Mouse (Mus musculus): ENCODE results near the gene Kcne1. TPM values are rescaled to one million over a fixed set of nuclear protein-coding genes. Genes with fewer than 3 reads are reported as not detected.

The Kcne1 gene
- polyA plus RNA-seq, 1 experiment from 2014 or later = 0.39 TPM

GRCm38 (mm10) chr16:92324309-92325061, 34.8 kb downstream of the Kcne1 start:
- WGBS = 28% methylated on average over 7 of the region's 7 CpGs
- Histone ChIP-seq H3K4me2 (no peak overlapping the region), H3K27me3 (0 out of 2 replicates have a peak, but pooled peaks cover 5% of the 10 kb centered on the region), H3K36me3 (no peaks in the 10 kb centered on the region), H3K9me3 (no peaks in the 10 kb centered on the region), H3K27ac (peak overlapping the region; percentile 52), H3K4me3 (no peak overlapping the region), H3K9ac (no peak overlapping the region), H3K4me1 (replicated peaks) (peaks cover 13% of the 10 kb centered on the region)
- no peak for ATAC-seq (ENCODE audit: low FRiP score)

GRCm38 (mm10) chr16:92321341-92321740, 37.9 kb downstream of the Kcne1 start, which contains the start of gene Fam243:
Fam243 (minus strand) TSS chr16:92321441.
- Histone ChIP-seq H3K27me3 (no peaks in the 10 kb centered on the region), H3K4me3 (no peak within 1 kb of the TSS), H3K36me3 (no peaks in the 10 kb centered on the region), H3K27ac (no peak within 1 kb of the TSS), H3K9me3 (0 out of 2 replicates have a peak, but pooled peaks cover 3% of the 10 kb centered on the region), H3K4me1 (replicated peaks) (peaks cover 14% of the 10 kb centered on the region), H3K4me2 (no peak within 1 kb of the TSS), H3K9ac (no peak within 1 kb of the TSS)
- no peak for ATAC-seq (ENCODE audit: low FRiP score)
- 91% methylated on average over 8 of the region's 8 CpGs for WGBS

GRCm38 (mm10) chr16:92320361-92320760, 38.9 kb downstream of the Kcne1 start:
- ATAC-seq (ENCODE audit: low FRiP score) = no peak
- WGBS = 84% methylated on average over 3 of the region's 3 CpGs
- Histone ChIP-seq H3K4me2 (no peak overlapping the region), H3K27ac (no peak overlapping the region), H3K4me1 (replicated peaks) (peaks cover 15% of the 10 kb centered on the region), H3K4me3 (no peak overlapping the region), H3K36me3 (no peaks in the 10 kb centered on the region), H3K27me3 (no peaks in the 10 kb centered on the region), H3K9ac (no peak overlapping the region), H3K9me3 (0 out of 2 replicates have a peak, but pooled peaks cover 3% of the 10 kb centered on the region)

GRCm38 (mm10) chr16:92319353-92320109, 39.7 kb downstream of the Kcne1 start:
- Histone ChIP-seq H3K4me3 (no peak overlapping the region), H3K9me3 (0 out of 2 replicates have a peak, but pooled peaks cover 3% of the 10 kb centered on the region), H3K36me3 (no peaks in the 10 kb centered on the region), H3K27ac (no peak overlapping the region), H3K4me1 (replicated peaks) (peaks cover 9% of the 10 kb centered on the region), H3K27me3 (no peaks in the 10 kb centered on the region), H3K4me2 (no peak overlapping the region), H3K9ac (no peak overlapping the region)
- WGBS = 67% methylated on average over 20 of the region's 20 CpGs
- no peak for ATAC-seq (ENCODE audit: low FRiP score)

GRCm38 (mm10) chr16:92316049-92316738, 43.1 kb downstream of the Kcne1 start:
- Histone ChIP-seq H3K4me3 (no peak overlapping the region), H3K4me1 (replicated peaks) (0 out of 2 replicates have a peak, but pooled peaks cover 6% of the 10 kb centered on the region), H3K36me3 (peaks cover 23% of the 10 kb centered on the region), H3K27me3 (no peaks in the 10 kb centered on the region), H3K4me2 (no peak overlapping the region), H3K9me3 (0 out of 2 replicates have a peak, but pooled peaks cover 3% of the 10 kb centered on the region), H3K9ac (no peak overlapping the region), H3K27ac (no peak overlapping the region)
- ATAC-seq (ENCODE audit: low FRiP score) = no peak
- 75% methylated on average over 7 of the region's 7 CpGs for WGBS

- Histone ChIP-seq H3K4me2 (no peak overlapping the region), H3K9ac (no peak overlapping the region), H3K4me1 (replicated peaks) (peaks cover 12% of the 10 kb centered on the region; the same call in 1 of the 2 replicates), H3K36me3 (peaks cover 33% of the 10 kb centered on the region), H3K4me3 (no peak overlapping the region), H3K27me3 (no peaks in the 10 kb centered on the region), H3K9me3 (0 out of 2 replicates have a peak, but pooled peaks cover 3% of the 10 kb centered on the region), H3K27ac (no peak overlapping the region; the same call in 1 of the 2 replicates)
- ATAC-seq (ENCODE audit: low FRiP score) = peak; percentile 64
- 51% methylated on average over 13 of the region's 13 CpGs for WGBS
Measured at GRCm38 (mm10) chr16:92313953-92314741, 45.1 kb downstream of the Kcne1 start.

GRCm38 (mm10) chr16:92309126-92309525, 50.1 kb downstream of the Kcne1 start:
- no peaks in the 10 kb centered on the region for H3K9me3 ChIP-seq
- peak overlapping the region; percentile 40; the same call in 1 of the 2 replicates for H3K9ac ChIP-seq
- H3K4me2 ChIP-seq = no peak overlapping the region
- no peaks in the 10 kb centered on the region for H3K27me3 ChIP-seq
- H3K27ac ChIP-seq = peak overlapping the region; percentile 20; the same call in 1 of the 2 replicates
- no peak for ATAC-seq (ENCODE audit: low FRiP score)
- H3K4me3 ChIP-seq = no peak overlapping the region
- WGBS = 30% methylated on average over 4 of the region's 4 CpGs
- H3K36me3 ChIP-seq = peaks cover 68% of the 10 kb centered on the region
- peaks cover 14% of the 10 kb centered on the region for H3K4me1 ChIP-seq (replicated peaks)

GRCm38 (mm10) chr16:92307947-92308346, 51.3 kb downstream of the Kcne1 start:
- Histone ChIP-seq H3K27me3 (no peaks in the 10 kb centered on the region), H3K4me1 (replicated peaks) (peaks cover 16% of the 10 kb centered on the region), H3K27ac (no peak overlapping the region), H3K36me3 (peaks cover 63% of the 10 kb centered on the region), H3K4me3 (no peak overlapping the region), H3K9me3 (no peaks in the 10 kb centered on the region), H3K4me2 (no peak overlapping the region), H3K9ac (no peak overlapping the region)
- ATAC-seq (ENCODE audit: low FRiP score) = no peak
- 86% methylated on average over 3 of the region's 3 CpGs for WGBS

GRCm38 (mm10) chr16:92305519-92305918, 53.7 kb downstream of the Kcne1 start:
- H3K9me3 ChIP-seq = no peaks in the 10 kb centered on the region
- H3K27me3 ChIP-seq = no peaks in the 10 kb centered on the region
- WGBS = 98% methylated on average over 2 of the region's 2 CpGs
- H3K4me1 ChIP-seq (replicated peaks) = peaks cover 32% of the 10 kb centered on the region
- no peak overlapping the region for H3K27ac ChIP-seq
- H3K4me2 ChIP-seq = no peak overlapping the region
- no peak for ATAC-seq (ENCODE audit: low FRiP score)
- H3K4me3 ChIP-seq = no peak overlapping the region
- H3K9ac ChIP-seq = no peak overlapping the region
- H3K36me3 ChIP-seq = peaks cover 38% of the 10 kb centered on the region

- WGBS = 73% methylated on average over 5 of the region's 5 CpGs
- Histone ChIP-seq H3K27ac (peak overlapping the region; percentile 86; the same call in 1 of the 2 replicates), H3K9ac (peak overlapping the region; percentile 82), H3K4me2 (peak overlapping the region; percentile 81), H3K4me1 (replicated peaks) (peaks cover 27% of the 10 kb centered on the region), H3K9me3 (no peaks in the 10 kb centered on the region), H3K27me3 (no peaks in the 10 kb centered on the region), H3K36me3 (peaks cover 21% of the 10 kb centered on the region), H3K4me3 (peak overlapping the region; percentile 68; the same call in 1 of the 2 replicates)
- ATAC-seq (ENCODE audit: low FRiP score) = no peak
Measured at GRCm38 (mm10) chr16:92302506-92302905, 56.8 kb downstream of the Kcne1 start.

GRCm38 (mm10) chr16:92301989-92302388, 57.3 kb downstream of the Kcne1 start:
- Histone ChIP-seq H3K27ac (peak overlapping the region; percentile 86), H3K27me3 (no peaks in the 10 kb centered on the region), H3K4me1 (replicated peaks) (peaks cover 27% of the 10 kb centered on the region), H3K9ac (peak overlapping the region; percentile 82), H3K36me3 (peaks cover 16% of the 10 kb centered on the region), H3K4me3 (peak overlapping the region; percentile 68), H3K9me3 (no peaks in the 10 kb centered on the region), H3K4me2 (peak overlapping the region; percentile 81)
- 29% methylated on average over 5 of the region's 5 CpGs for WGBS
- no peak for ATAC-seq (ENCODE audit: low FRiP score)

Measured in hindbrain, embryonic 13.5 days (tissue).